Mouse (Mus musculus) megakaryocyte, adult 5-6 weeks (primary cell): ENCODE measurements around the gene Emc6. TPM values are rescaled to one million over a fixed set of nuclear protein-coding genes. Genes with fewer than 3 reads are reported as not detected.

ENCODE experiments used
- ATAC-seq: 2 replicates; pipeline ENCODE4 v1.8.0; 2016; ENCODE audit warnings: mild to moderate bottlenecking, inconsistent platforms; ENCODE audit not compliant: poor library complexity, severe bottlenecking
- total RNA-seq, 2 experiments: library from RNA; stranded (forward) in 1 of 2; stranded (reverse) in 1 of 2; fragments of 153-499, 151-499 nt in 1 of 2; fragments of 221-1000, 200-1000 nt in 1 of 2; gene quantifications; 2 replicates each; pipeline versions ENCODE4 v1.2.3 to v1.2.4; 2015 to 2017

Gene Emc6
- total RNA-seq, 2 experiments from 2014 or later: 29.0 to 53.0 TPM

- peak; percentile 46 for ATAC-seq
Measured at GRCm38 (mm10) chr11:73132999-73133398, 43.8 kb downstream of the Emc6 start.

DNA sequence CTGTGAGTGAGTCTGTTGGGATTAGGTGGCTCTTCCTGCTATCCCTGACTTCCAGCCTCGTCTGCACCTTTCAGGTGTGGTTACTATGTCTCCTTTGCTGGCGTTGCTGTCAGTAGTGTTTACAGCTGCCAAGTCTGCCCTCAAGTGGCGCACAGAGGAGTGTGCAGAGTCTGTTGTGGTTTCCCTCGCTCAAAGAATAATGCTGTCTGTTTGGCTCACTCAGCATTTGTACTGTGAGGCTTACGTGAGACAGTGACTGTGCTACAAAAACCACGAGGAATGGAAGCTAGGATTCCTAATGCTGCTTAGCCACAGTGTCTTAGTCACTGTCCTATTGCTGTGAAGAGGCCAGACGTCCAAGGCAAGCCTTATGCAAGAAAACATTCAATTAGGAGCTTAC is 45.8 kb downstream of the Emc6 start:
- peak; percentile 59 for ATAC-seq

DNA sequence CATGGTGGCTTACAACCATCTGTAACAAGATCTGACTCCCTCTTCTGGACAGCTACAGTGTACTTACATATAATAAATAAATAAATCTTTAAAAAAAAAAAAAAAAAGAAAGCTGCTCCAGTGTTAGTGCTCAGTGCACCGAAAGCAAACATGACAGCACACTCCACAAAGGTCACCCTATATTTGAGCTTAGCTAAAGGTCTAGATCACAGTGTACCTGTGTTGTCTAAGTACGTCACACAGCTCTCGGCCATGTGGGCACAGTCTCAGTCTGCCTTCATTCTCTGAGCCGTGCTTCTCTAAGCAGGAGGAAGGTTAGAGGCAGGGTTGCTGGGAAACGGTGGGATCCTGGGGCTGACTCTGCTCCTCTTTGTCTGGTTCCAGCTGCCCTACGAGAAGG is 50.3 kb downstream of the Emc6 start:
- ATAC-seq: no peak

Other genes starting within 250 kb of the Emc6 start
- 83.5 and 92.8 TPM in 2 replicates for gene Atp2a3, start 215.9 kb downstream of the Emc6 start, total RNA-seq (2015)
- 79.8 and 123 TPM in 2 replicates for gene Atp2a3, start 215.9 kb downstream of the Emc6 start, total RNA-seq (2017)
- gene P2rx1, start 177.9 kb downstream of the Emc6 start, total RNA-seq (2015): 15.8 and 16.4 TPM in 2 replicates
- 9.8 and 10.4 TPM in 2 replicates for gene P2rx1, start 177.9 kb downstream of the Emc6 start, total RNA-seq (2017)
- 0.23 and 0.51 TPM in 2 replicates for gene Camkk1, start 158.0 kb downstream of the Emc6 start, total RNA-seq (2015)
- 0.94 and 1.2 TPM in 2 replicates for gene Camkk1, start 158.0 kb downstream of the Emc6 start, total RNA-seq (2017)
- gene Ncbp3, start 129.3 kb downstream of the Emc6 start, total RNA-seq (2015): 8.1 and 8.9 TPM in 2 replicates
- gene Ncbp3, start 129.3 kb downstream of the Emc6 start, total RNA-seq (2017): 11.4 and 12.3 TPM in 2 replicates
- gene Itgae, start 86.5 kb downstream of the Emc6 start, total RNA-seq (2015): 0.09 and 0.22 TPM in 2 replicates
- 0.04 and 0.15 TPM in 2 replicates for gene Itgae, start 86.5 kb downstream of the Emc6 start, total RNA-seq (2017)
- gene Haspin, start 38.7 kb downstream of the Emc6 start, total RNA-seq (2015): 14.9 and 15.1 TPM in 2 replicates
- 19.2 and 21.8 TPM in 2 replicates for gene Haspin, start 38.7 kb downstream of the Emc6 start, total RNA-seq (2017)
- gene P2rx5, start 16.6 kb downstream of the Emc6 start, total RNA-seq (2015): not detected in 2 replicates
- gene P2rx5, start 16.6 kb downstream of the Emc6 start, total RNA-seq (2017): not detected in 2 replicates
- gene Tax1bp3, start within 50 bp of the Emc6 start, total RNA-seq (2015): 13.7 and 19.9 TPM in 2 replicates
- gene Tax1bp3, start within 50 bp of the Emc6 start, total RNA-seq (2017): 16.8 and 18.5 TPM in 2 replicates
- gene Ctns, start 22.0 kb upstream of the Emc6 start, total RNA-seq (2015): 18.4 and 19.3 TPM in 2 replicates
- 21.0 and 23.3 TPM in 2 replicates for gene Ctns, start 22.0 kb upstream of the Emc6 start, total RNA-seq (2017)
- gene Shpk, start 22.4 kb upstream of the Emc6 start, total RNA-seq (2015): 1.1 and 1.6 TPM in 2 replicates
- gene Shpk, start 22.4 kb upstream of the Emc6 start, total RNA-seq (2017): 1.1 and 2.2 TPM in 2 replicates
- gene Trpv1, start 57.3 kb upstream of the Emc6 start, total RNA-seq (2015): not detected in 2 replicates
- not detected in 2 replicates for gene Trpv1, start 57.3 kb upstream of the Emc6 start, total RNA-seq (2017)
- gene Trpv3, start 90.4 kb upstream of the Emc6 start, total RNA-seq (2015): not detected in 2 replicates
- not detected in 2 replicates for gene Trpv3, start 90.4 kb upstream of the Emc6 start, total RNA-seq (2017)
- 1.1 and 1.3 TPM in 2 replicates for gene Aspa, start 152.6 kb upstream of the Emc6 start, total RNA-seq (2015)
- gene Aspa, start 152.6 kb upstream of the Emc6 start, total RNA-seq (2017): 1.7 and 2.2 TPM in 2 replicates
- gene Gm49340, start 152.7 kb upstream of the Emc6 start, total RNA-seq (2015): not detected in 2 replicates
- not detected in 2 replicates for gene Gm49340, start 152.7 kb upstream of the Emc6 start, total RNA-seq (2017)
- not detected in 2 replicates for gene Spata22, start 152.7 kb upstream of the Emc6 start, total RNA-seq (2015)
- not detected in 2 replicates for gene Spata22, start 152.7 kb upstream of the Emc6 start, total RNA-seq (2017)
- gene Olfr20, start 173.7 kb upstream of the Emc6 start, total RNA-seq (2015): not detected in 2 replicates
- gene Olfr20, start 173.7 kb upstream of the Emc6 start, total RNA-seq (2017): not detected in 2 replicates
- gene Olfr376, start 194.2 kb upstream of the Emc6 start, total RNA-seq (2015): not detected in 2 replicates
- gene Olfr376, start 194.2 kb upstream of the Emc6 start, total RNA-seq (2017): not detected in 2 replicates
- gene Olfr1, start 222.6 kb upstream of the Emc6 start, total RNA-seq (2015): not detected in 2 replicates
- not detected in 2 replicates for gene Olfr1, start 222.6 kb upstream of the Emc6 start, total RNA-seq (2017)